Mouse (Mus musculus): Measurements from ENCODE around the gene Zfp846. TPM values are rescaled to one million over a fixed set of nuclear protein-coding genes. Genes with fewer than 3 reads are reported as not detected.
A peak's percentile ranks its signal among the peaks of the same experiment; 100 is the strongest.
"Not testable (repeated sequence)": the region's sequence is repeated elsewhere in the genome, so short reads cannot be mapped to it uniquely, and the experiment has no call there.

Gene Zfp846
- polyA plus RNA-seq, 1 experiment from 2014 or later: 44.7 TPM

DNA sequence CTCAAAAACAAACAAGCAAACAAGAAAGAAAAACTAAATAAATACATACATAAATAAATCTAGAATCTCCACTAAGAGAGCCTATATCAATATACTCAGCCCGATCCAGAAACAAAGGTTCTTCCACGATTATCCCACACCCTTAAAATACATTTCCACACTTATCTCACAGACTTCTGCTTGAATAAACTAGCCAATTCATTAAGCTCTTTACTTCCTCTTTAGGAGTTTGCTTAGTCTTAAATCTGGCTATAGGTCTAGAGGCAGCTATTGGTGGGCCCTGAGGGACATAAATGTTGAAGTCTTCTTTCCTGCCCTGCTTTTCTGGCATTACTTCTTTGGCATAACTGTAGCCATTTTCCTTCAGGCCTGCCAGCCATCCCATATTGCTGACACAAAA is 50.2 kb downstream of the Zfp846 start:
- ATAC-seq (ENCODE audit: low FRiP score): no peak
- 95% methylated on average over 2 of the region's 2 CpGs for WGBS
- Histone ChIP-seq H3K4me1 (replicated peaks; ENCODE audit: control insufficient read depth, insufficient read depth, low read length) (no peaks in the 10 kb centered on the region), H3K27ac (no peak overlapping the region), H3K36me3 (replicated peaks; ENCODE audit: control insufficient read depth, insufficient read depth) (0 out of 2 replicates have a peak, but pooled peaks cover 3% of the 10 kb centered on the region), H3K27me3 (ENCODE audit: control insufficient read depth, insufficient read depth, low read length) (no peaks in the 10 kb centered on the region), H3K9me3 (ENCODE audit: control insufficient read depth, low read length) (no peaks in the 10 kb centered on the region), H3K4me2 (replicated peaks) (no peak overlapping the region), H3K9ac (no peak overlapping the region), H3K4me3 (replicated peaks; ENCODE audit: low read length) (no peak overlapping the region)
- no peak for DNase-seq (ENCODE audit: low spot score)

DNA sequence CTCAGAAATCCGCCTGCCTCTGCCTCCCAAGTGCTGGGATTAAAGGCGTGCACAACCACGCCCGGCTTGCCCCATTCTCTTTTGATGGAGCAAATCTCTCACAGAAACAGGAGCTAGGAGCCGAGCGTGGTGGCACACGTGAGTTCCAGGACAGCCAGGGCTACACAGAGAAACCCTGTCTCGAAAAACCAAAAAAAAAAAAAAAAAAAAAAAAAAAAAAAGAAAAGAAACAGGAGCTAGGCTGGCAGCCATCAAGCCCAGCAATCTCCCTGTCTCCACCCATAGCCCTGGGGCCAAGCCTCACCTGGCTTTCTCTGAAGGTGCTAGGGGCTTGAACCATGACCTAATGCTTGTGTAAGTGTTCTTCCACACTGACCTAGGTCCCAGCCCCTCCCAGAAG is 54.6 kb downstream of the Zfp846 start:
- not testable (repeated sequence) for H3K4me1 ChIP-seq (replicated peaks; ENCODE audit: control insufficient read depth, insufficient read depth, low read length); H3K4me3 ChIP-seq (replicated peaks; ENCODE audit: low read length); ATAC-seq (ENCODE audit: low FRiP score); DNase-seq (ENCODE audit: low spot score); H3K9ac ChIP-seq; H3K4me2 ChIP-seq (replicated peaks); H3K9me3 ChIP-seq (ENCODE audit: control insufficient read depth, low read length); H3K27ac ChIP-seq; H3K27me3 ChIP-seq (ENCODE audit: control insufficient read depth, insufficient read depth, low read length)
- WGBS: 86% methylated on average over 8 of the region's 8 CpGs
- H3K36me3 ChIP-seq (replicated peaks; ENCODE audit: control insufficient read depth, insufficient read depth): peaks cover 26% of the 10 kb centered on the region

DNA sequence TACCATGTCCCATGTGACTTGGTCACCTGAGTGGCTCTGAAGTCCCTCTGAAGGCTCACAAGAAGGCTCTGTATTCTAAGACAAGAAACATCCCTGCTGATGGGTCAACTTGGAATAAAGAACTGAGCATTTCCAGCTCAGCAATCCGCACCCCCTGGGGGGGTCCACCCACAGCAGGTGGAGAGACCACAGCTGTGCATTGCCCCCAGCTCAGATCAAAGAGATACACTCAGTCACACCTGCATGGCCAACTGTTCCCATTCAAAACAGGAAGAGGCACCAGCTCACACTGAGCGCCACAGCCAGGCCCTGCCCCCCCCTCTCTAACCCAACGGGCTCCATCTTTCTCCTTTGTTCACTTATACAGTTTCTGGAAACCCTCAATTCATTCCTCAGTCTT is 55.2 kb downstream of the Zfp846 start:
- Histone ChIP-seq H3K9ac (no peak overlapping the region), H3K27me3 (ENCODE audit: control insufficient read depth, insufficient read depth, low read length) (no peaks in the 10 kb centered on the region), H3K27ac (no peak overlapping the region), H3K4me2 (replicated peaks) (no peak overlapping the region), H3K9me3 (ENCODE audit: control insufficient read depth, low read length) (no peaks in the 10 kb centered on the region), H3K36me3 (replicated peaks; ENCODE audit: control insufficient read depth, insufficient read depth) (peaks cover 26% of the 10 kb centered on the region), H3K4me1 (replicated peaks; ENCODE audit: control insufficient read depth, insufficient read depth, low read length) (peaks cover 6% of the 10 kb centered on the region), H3K4me3 (replicated peaks; ENCODE audit: low read length) (no peak overlapping the region)
- ATAC-seq (ENCODE audit: low FRiP score) (peak; percentile 35; the same call in 1 of the 2 replicates), DNase-seq (ENCODE audit: low spot score) (no peak)
- WGBS: 77% methylated on average over 3 of the region's 3 CpGs

DNA sequence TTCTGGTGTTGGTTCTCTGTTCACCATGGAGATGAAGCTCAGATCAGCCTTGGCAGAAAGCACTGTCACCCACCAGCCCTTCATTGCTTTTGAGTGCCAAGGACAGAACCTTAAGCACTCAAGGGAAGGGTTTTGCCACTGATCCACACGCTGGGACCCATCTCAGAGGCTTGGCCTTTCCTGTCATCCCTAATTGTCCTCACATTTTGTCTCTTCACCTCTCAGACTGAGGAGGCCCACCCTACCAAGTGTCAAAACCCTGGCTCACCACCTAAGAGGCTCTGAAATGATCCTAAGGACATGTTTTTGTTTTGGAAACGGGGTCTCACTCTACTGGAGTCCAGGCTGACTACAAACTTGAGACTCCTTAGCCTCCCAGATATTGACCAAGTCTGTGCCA is 55.7 kb downstream of the Zfp846 start:
- no peak for ATAC-seq (ENCODE audit: low FRiP score)
- Histone ChIP-seq H3K27me3 (ENCODE audit: control insufficient read depth, insufficient read depth, low read length) (no peaks in the 10 kb centered on the region), H3K27ac (no peak overlapping the region), H3K4me2 (replicated peaks) (no peak overlapping the region), H3K4me1 (replicated peaks; ENCODE audit: control insufficient read depth, insufficient read depth, low read length) (peaks cover 12% of the 10 kb centered on the region), H3K9ac (no peak overlapping the region), H3K36me3 (replicated peaks; ENCODE audit: control insufficient read depth, insufficient read depth) (peaks cover 26% of the 10 kb centered on the region), H3K4me3 (replicated peaks; ENCODE audit: low read length) (no peak overlapping the region), H3K9me3 (ENCODE audit: control insufficient read depth, low read length) (no peaks in the 10 kb centered on the region)
- no peak for DNase-seq (ENCODE audit: low spot score)
- 85% methylated on average over 2 of the region's 2 CpGs for WGBS

DNA sequence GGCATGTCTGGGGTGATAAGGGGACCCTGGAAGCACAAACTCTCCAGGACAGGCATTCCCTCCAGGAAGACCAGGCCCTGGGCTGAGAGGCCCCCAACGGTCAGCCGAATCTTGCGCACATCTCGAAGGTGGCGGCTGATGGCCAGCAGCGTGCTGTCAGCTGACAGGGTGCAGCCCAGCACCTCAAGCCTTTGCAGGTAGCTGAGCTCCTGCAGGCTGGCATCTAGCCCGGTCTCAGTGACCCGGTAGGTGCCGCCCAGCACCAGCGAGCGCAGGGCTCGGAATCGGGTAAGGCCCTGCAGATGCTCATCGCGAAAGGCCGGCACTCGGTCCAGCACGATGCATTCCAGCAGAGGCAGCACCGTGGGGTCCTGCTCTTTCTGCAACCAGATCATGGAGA is 57.5 kb downstream of the Zfp846 start:
- H3K4me2 ChIP-seq (replicated peaks): no peak overlapping the region
- no peak for ATAC-seq (ENCODE audit: low FRiP score)
- H3K4me3 ChIP-seq (replicated peaks; ENCODE audit: low read length): no peak overlapping the region
- no peaks in the 10 kb centered on the region for H3K27me3 ChIP-seq (ENCODE audit: control insufficient read depth, insufficient read depth, low read length)
- H3K9ac ChIP-seq: no peak overlapping the region
- H3K4me1 ChIP-seq (replicated peaks; ENCODE audit: control insufficient read depth, insufficient read depth, low read length): peaks cover 13% of the 10 kb centered on the region
- H3K27ac ChIP-seq: no peak overlapping the region
- WGBS: 95% methylated on average over 19 of the region's 19 CpGs
- H3K9me3 ChIP-seq (ENCODE audit: control insufficient read depth, low read length): no peaks in the 10 kb centered on the region
- no peak for DNase-seq (ENCODE audit: low spot score)
- peaks cover 26% of the 10 kb centered on the region for H3K36me3 ChIP-seq (replicated peaks; ENCODE audit: control insufficient read depth, insufficient read depth)

DNA sequence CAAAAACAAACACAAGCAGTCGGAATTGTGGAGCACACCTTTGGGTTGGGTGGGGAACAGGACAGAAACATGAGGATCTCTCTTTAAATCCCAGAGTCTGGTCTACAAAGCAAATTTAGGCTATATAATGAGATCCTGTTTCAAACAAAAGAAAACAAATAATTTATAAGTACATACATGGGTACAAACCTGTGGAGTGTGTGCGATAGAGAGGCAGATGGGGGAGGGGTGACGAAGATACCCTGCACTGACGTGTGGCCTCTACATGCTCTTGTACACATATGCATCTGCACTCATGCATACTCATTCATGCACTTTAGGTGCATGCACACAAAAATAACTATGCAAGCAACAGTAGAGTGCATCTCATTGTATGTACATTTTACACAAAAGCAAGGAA is 58.4 kb downstream of the Zfp846 start:
- Histone ChIP-seq H3K9me3 (ENCODE audit: control insufficient read depth, low read length) (no peaks in the 10 kb centered on the region), H3K27me3 (ENCODE audit: control insufficient read depth, insufficient read depth, low read length) (no peaks in the 10 kb centered on the region)
- 91% methylated on average over 4 of the region's 4 CpGs for WGBS

DNA sequence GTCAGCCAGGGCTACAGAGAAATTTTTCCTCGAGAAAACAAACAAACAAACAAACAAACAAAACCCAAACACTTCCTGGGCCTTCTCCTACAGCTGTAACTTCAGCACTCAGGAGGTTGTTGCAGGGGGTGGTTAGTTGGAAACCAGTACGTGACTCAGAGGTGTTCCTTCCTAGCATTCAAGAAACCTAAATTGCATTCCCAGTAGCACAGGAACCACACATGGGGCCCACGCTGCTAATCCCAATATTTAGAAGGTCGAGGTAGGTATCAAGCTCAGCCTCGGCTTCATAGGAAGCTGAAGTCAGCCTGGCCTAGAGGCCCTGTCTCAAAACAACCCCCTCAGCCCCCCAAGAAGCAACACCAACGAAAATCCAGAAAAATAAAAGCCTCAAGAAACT is 60.4 kb downstream of the Zfp846 start:
- peak overlapping the region; percentile 84 for H3K9ac ChIP-seq
- 36% methylated on average over 6 of the region's 6 CpGs for WGBS
- peak overlapping the region; percentile 79 for H3K4me3 ChIP-seq (replicated peaks; ENCODE audit: low read length)
- no peak for ATAC-seq (ENCODE audit: low FRiP score)
- H3K27ac ChIP-seq: no peak overlapping the region
- H3K27me3 ChIP-seq (ENCODE audit: control insufficient read depth, insufficient read depth, low read length): no peaks in the 10 kb centered on the region
- H3K9me3 ChIP-seq (ENCODE audit: control insufficient read depth, low read length): no peaks in the 10 kb centered on the region
- H3K4me2 ChIP-seq (replicated peaks): peak overlapping the region; percentile 98
- H3K36me3 ChIP-seq (replicated peaks; ENCODE audit: control insufficient read depth, insufficient read depth): peaks cover 33% of the 10 kb centered on the region
- peaks cover 23% of the 10 kb centered on the region for H3K4me1 ChIP-seq (replicated peaks; ENCODE audit: control insufficient read depth, insufficient read depth, low read length)
- DNase-seq (ENCODE audit: low spot score): no peak

More for the DNA sequence above, 58.4 kb downstream of the Zfp846 start:
- Histone ChIP-seq H3K36me3 (replicated peaks; ENCODE audit: control insufficient read depth, insufficient read depth) (peaks cover 26% of the 10 kb centered on the region), H3K4me3 (replicated peaks; ENCODE audit: low read length) (no peak overlapping the region), H3K4me1 (replicated peaks; ENCODE audit: control insufficient read depth, insufficient read depth, low read length) (peaks cover 13% of the 10 kb centered on the region), H3K4me2 (replicated peaks) (no peak overlapping the region), H3K9ac (no peak overlapping the region), H3K27ac (no peak overlapping the region)
- DNase-seq (ENCODE audit: low spot score) (no peak), ATAC-seq (ENCODE audit: low FRiP score) (no peak)

DNA sequence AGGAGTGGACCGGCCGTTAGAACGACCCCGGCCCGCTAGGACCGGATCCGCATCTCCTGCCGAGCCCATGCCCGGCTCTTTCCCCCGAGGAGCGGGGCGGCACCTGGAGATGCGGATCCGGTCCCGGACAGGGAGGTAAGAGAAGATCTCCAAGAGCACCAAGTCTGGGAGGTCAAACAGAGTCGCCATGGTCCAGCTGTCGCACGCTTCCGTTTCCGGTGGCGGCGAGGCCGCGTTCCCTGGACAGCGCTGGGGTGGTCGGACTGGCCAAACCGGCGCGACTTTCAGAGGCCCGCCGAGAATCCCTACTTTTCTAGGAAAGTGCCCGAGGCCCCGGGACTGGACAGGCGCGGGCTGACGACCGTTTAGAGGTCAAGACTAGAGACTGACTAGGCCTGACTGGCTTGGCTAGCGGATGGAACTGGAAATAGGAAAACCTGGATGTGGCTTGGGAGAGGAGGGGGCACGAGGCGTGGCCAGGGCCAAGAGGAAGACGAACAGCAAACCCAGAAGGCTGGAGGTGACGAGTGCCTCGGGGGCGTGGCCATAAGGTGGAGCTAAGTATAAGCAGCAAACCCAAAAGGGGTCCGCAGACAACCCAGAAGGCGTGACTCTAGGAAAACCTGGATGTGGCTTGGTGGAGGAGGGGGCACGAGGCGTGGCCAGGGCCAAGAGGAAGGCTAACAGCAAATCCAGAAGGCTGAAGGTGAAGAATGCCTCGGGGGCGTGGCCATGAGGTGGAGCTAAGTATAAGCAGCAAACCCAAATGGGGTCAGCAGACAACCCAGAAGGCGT is 61.2 kb downstream of the Zfp846 start, which contains the start of gene Ubl5:
Gene Ubl5, plus strand, starts transcription at position 778 of the 795 bp plus-strand sequence.
- Histone ChIP-seq H3K27ac (peak within 1 kb of the TSS; percentile 89), H3K9ac (peak within 1 kb of the TSS; percentile 84), H3K4me2 (replicated peaks) (peak within 1 kb of the TSS; percentile 98), H3K27me3 (ENCODE audit: control insufficient read depth, insufficient read depth, low read length) (no peaks in the 10 kb centered on the region), H3K9me3 (ENCODE audit: control insufficient read depth, low read length) (no peaks in the 10 kb centered on the region), H3K36me3 (replicated peaks; ENCODE audit: control insufficient read depth, insufficient read depth) (peaks cover 37% of the 10 kb centered on the region), H3K4me1 (replicated peaks; ENCODE audit: control insufficient read depth, insufficient read depth, low read length) (peaks cover 23% of the 10 kb centered on the region), H3K4me3 (replicated peaks; ENCODE audit: low read length) (peak within 1 kb of the TSS; percentile 79)
- under 1% methylated on average over 50 of the region's 51 CpGs for WGBS
- ATAC-seq (ENCODE audit: low FRiP score): peak; percentile 91
- DNase-seq (ENCODE audit: low spot score): peak; percentile 90

DNA sequence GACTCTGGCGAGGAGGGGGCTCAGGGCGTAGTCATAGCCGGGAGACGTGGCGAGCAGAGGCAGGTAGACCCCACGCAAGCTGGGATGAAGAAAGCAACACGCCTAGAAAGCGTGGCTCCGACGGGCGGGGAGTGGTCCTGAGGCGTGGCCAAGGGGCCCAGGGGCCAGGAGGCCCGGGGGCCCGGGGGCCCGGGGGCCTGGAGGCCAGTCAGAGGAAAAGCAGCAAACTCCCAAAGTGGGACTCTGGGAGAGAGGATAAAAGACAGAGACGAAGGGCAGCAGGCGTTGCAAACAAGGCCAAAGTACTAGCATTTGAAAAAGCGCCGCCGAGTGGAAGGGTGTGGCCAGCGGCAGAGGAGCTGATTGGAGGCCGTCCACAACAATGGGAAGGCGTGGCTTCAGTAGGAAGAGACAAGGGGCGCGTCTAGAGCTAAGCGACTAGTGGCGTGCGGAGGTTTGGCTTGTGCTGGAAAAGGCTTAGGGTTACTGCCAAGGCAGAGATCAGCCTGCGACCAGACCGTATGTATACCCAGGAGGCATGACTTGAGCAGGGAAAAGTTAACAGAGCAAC is 61.9 kb downstream of the Zfp846 start:
- Histone ChIP-seq H3K27me3 (ENCODE audit: control insufficient read depth, insufficient read depth, low read length) (no peaks in the 10 kb centered on the region), H3K9ac (peak overlapping the region; percentile 84), H3K9me3 (ENCODE audit: control insufficient read depth, low read length) (no peaks in the 10 kb centered on the region), H3K36me3 (replicated peaks; ENCODE audit: control insufficient read depth, insufficient read depth) (peaks cover 38% of the 10 kb centered on the region), H3K4me3 (replicated peaks; ENCODE audit: low read length) (peak overlapping the region; percentile 79), H3K4me1 (replicated peaks; ENCODE audit: control insufficient read depth, insufficient read depth, low read length) (peaks cover 23% of the 10 kb centered on the region), H3K4me2 (replicated peaks) (peak overlapping the region; percentile 98), H3K27ac (peak overlapping the region; percentile 89)
- DNase-seq (ENCODE audit: low spot score) (peak; percentile 84), ATAC-seq (ENCODE audit: low FRiP score) (peak; percentile 79)
- under 1% methylated on average over 30 of the region's 30 CpGs for WGBS

Measured in hindbrain, embryonic 14.5 days (tissue).